Mouse (Mus musculus) intestine, postnatal 0 days (tissue): ENCODE data around the gene Negr1. TPM values are rescaled to one million over a fixed set of nuclear protein-coding genes. Genes with fewer than 3 reads are reported as not detected.
"Not testable (repeated sequence)": the region's sequence is repeated elsewhere in the genome, so short reads cannot be mapped to it uniquely, and the experiment has no call there.

Experiments
- ATAC-seq: fragments of 200-750 bp; cut with Nextera tagmentation; 2 replicates; pipeline ENCODE4 v1.8.0; 2017; ENCODE audit warnings: mild to moderate bottlenecking, moderate TSS enrichment, moderate library complexity
- H3K27ac ChIP-seq: fragments of 300-500 bp; sonication (generic); 2 replicates; pipeline ENCODE4 v1.5.1; 2014; ENCODE audit warnings: mild to moderate bottlenecking, low read depth, low read length, moderate library complexity
- H3K27me3 ChIP-seq: fragments of 300-500 bp; sonication (generic); replicated peaks from 2 replicates; pipeline ENCODE4 v1.6.1; 2014; ENCODE audit warnings: low read length, mixed read lengths; ENCODE audit not compliant: control insufficient read depth, insufficient read depth
- H3K36me3 ChIP-seq: fragments of 300-500 bp; sonication (generic); 2 replicates; pipeline ENCODE4 v1.6.1; 2014; ENCODE audit warnings: mild to moderate bottlenecking, moderate library complexity; ENCODE audit not compliant: control insufficient read depth, insufficient read depth
- H3K4me1 ChIP-seq: fragments of 300-500 bp; sonication (generic); replicated peaks from 2 replicates; pipeline ENCODE4 v1.6.1; 2014; ENCODE audit warnings: antibody characterized with exemption, low read length, mixed read lengths; ENCODE audit not compliant: control insufficient read depth, insufficient read depth
- H3K4me2 ChIP-seq: fragments of 300-500 bp; sonication (generic); replicated peaks from 2 replicates; pipeline ENCODE4 v1.6.1; 2014; ENCODE audit warnings: low read depth, mild to moderate bottlenecking, moderate library complexity
- H3K4me3 ChIP-seq: fragments of 300-500 bp; sonication (generic); 2 replicates; pipeline ENCODE4 v1.5.1; 2014; ENCODE audit warnings: low read depth, low read length
- H3K9ac ChIP-seq: fragments of 300-500 bp; sonication (generic); 2 replicates; pipeline ENCODE4 v1.6.1; 2014; ENCODE audit warnings: mild to moderate bottlenecking, low read depth, low read length
- H3K9me3 ChIP-seq: fragments of 300-500 bp; sonication (generic); 2 replicates; pipeline ENCODE4 v1.6.1; 2016; ENCODE audit warnings: mixed run types; ENCODE audit not compliant: control insufficient read depth
- CTCF ChIP-seq: sonication (generic); IDR thresholded peaks from 2 replicates; pipeline ENCODE4 v1.5.1; 2016; ENCODE audit warnings: low read depth, mild to moderate bottlenecking, control low read depth, antibody characterized with exemption, moderate library complexity
- WGBS: fragments of 180-500 bp; shearing (Covaris S2); extraction: QIAGEN DNeasy Blood & Tissue Kit; methylation state at CpG from one replicate; pipeline ENCODE4 v1.1.7; 2014; 5-methylcytosine and 5-hydroxymethylcytosine counted together
- polyA plus RNA-seq: library from polyadenylated mRNA; unstranded; fragments of >200 nt; fragmentation: Nextera tagmentation; extraction: Ambion mirVana; gene quantifications from 2 replicates; pipeline ENCODE4 v1.2.1, GENCODE M21; 2015

Gene Negr1
- polyA plus RNA-seq, 1 experiment from 2014 or later = 2.0 TPM

DNA sequence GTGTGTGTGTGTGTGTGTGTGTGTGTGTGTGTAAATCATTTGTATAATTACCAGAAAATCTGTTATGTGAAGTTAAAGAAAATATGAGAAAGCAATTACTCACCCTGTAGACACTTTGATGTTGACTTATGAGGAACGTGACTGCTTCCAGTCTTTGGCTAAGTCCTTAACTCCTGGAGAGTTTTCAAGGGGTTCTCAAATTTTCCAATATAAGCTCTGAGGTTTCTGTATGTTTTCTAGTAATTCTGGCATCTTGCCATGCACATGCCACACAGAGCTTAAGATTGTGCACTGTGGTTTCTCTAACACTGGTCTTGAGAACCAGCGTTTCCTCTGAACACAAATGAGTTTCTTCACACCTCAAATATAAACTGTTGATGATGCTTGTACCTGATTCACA is 460.0 kb downstream of the Negr1 start:
- WGBS = 49% methylated on average over 2 of the region's 2 CpGs
- Histone ChIP-seq H3K27me3 (no peaks in the 10 kb centered on the region), H3K9ac (no peak overlapping the region), H3K36me3 (no peaks in the 10 kb centered on the region), H3K9me3 (no peaks in the 10 kb centered on the region), H3K4me2 (no peak overlapping the region), H3K27ac (no peak overlapping the region), H3K4me1 (no peaks in the 10 kb centered on the region), H3K4me3 (no peak overlapping the region)
- no peak for ATAC-seq
- TF ChIP-seq CTCF = no peak

DNA sequence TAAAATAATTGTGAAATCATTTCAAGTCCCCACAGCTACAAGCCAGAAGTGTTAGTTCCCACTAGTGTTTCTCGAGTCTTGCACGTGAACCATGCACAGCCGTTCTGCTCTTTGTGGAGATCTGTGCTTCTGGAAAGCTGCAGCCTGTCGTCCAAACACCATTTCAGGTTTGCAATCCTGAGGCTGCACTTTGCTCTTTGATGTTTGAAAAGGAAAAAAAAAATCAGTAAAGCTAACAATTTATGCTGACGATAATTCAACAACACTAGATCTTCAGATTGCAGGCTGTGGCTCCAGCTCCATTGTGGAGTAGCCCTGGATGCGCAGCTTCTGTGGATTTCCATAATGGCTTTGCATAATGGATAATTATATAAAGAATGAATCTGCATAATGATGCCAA is 463.0 kb downstream of the Negr1 start:
- H3K27ac ChIP-seq = no peak overlapping the region
- WGBS = 34% methylated on average over 6 of the region's 6 CpGs
- H3K9me3 ChIP-seq = no peaks in the 10 kb centered on the region
- H3K4me1 ChIP-seq = no peaks in the 10 kb centered on the region
- TF ChIP-seq CTCF = no peak
- H3K27me3 ChIP-seq = no peaks in the 10 kb centered on the region
- no peak for ATAC-seq
- no peak overlapping the region for H3K4me2 ChIP-seq
- no peak overlapping the region for H3K4me3 ChIP-seq
- no peaks in the 10 kb centered on the region for H3K36me3 ChIP-seq
- H3K9ac ChIP-seq = no peak overlapping the region

DNA sequence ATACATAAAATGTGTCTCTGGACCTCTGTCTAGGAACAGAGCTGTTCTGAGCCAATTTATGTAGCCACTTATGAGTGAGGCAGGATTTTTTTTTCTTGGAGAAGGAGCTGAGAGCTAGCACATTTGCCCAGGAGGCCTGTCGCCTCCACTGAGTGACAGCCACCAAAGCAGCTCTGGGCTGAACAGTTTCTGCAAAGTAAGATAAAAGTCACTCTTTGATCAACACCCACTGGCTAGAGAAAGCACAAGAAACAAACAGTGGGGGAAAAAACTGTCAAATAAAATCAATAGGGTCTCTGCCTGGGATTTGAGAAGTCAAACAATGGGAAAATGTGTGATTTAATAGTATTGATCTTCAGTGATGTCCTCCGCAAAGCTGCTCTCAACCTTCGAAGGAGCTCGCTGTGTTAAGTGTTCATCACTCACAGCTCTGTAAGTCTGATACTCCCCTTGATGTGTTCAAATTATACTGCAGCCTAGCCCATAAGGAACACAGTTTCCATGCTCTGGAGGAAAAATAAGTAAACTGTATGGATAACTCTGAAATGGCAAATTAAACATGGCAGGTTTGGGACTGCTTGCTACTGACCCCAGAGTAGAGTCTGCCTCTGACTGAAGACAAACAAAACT is 470.0 kb downstream of the Negr1 start:
- Histone ChIP-seq H3K9me3 (no peaks in the 10 kb centered on the region), H3K4me1 (no peaks in the 10 kb centered on the region), H3K4me2 (no peak overlapping the region), H3K27ac (no peak overlapping the region), H3K9ac (no peak overlapping the region), H3K4me3 (no peak overlapping the region), H3K36me3 (no peaks in the 10 kb centered on the region), H3K27me3 (no peaks in the 10 kb centered on the region)
- no peak for TF ChIP-seq CTCF
- ATAC-seq = no peak
- WGBS = 41% methylated on average over 4 of the region's 4 CpGs

DNA sequence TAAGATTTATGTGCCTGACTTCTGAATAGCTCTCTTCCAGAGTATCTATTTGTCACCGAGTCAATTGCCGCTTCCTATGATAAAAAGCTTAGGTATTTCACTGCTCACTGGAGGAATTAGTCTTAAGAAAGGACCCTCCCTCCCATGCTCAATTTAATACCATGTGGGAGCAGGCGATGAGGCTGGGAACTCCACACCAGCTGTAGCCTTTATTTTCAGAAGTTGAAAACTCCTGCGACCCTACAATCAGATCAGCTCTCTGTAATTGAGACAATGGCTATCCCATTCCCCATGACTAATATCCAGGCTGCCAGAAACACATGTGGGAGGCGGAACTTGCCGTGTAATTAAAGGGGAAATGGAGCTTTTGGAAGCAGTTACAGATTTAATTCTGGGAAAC is 474.4 kb downstream of the Negr1 start:
- ATAC-seq = no peak
- H3K4me2 ChIP-seq = no peak overlapping the region
- no peak overlapping the region for H3K4me3 ChIP-seq
- H3K36me3 ChIP-seq = no peaks in the 10 kb centered on the region
- H3K27ac ChIP-seq = no peak overlapping the region
- 68% methylated on average over 6 of the region's 6 CpGs for WGBS
- H3K9ac ChIP-seq = no peak overlapping the region
- no peak for TF ChIP-seq CTCF
- no peaks in the 10 kb centered on the region for H3K4me1 ChIP-seq
- no peaks in the 10 kb centered on the region for H3K27me3 ChIP-seq
- no peaks in the 10 kb centered on the region for H3K9me3 ChIP-seq

DNA sequence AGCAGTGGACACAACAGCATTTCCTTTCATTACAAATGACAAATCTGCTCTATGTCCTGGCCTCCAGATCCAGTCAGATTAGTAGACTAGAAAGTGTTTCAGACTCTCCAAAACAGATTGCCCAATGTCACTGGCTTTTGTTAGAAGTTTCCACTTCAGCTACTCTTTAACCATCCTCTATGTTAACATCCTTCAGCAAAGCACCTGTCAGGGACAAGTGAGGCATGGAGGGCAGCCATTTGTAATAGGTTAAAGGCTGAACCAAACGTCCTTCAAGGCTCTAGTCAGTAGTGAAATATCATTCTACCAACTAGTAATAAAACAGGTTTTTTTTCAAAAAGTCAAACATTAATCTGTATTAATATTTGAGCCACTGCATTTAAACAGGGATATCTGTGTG is 475.0 kb downstream of the Negr1 start:
- Histone ChIP-seq H3K27ac (no peak overlapping the region), H3K36me3 (no peaks in the 10 kb centered on the region), H3K9me3 (no peaks in the 10 kb centered on the region), H3K27me3 (no peaks in the 10 kb centered on the region), H3K4me1 (no peaks in the 10 kb centered on the region), H3K4me3 (no peak overlapping the region), H3K4me2 (no peak overlapping the region), H3K9ac (no peak overlapping the region)
- 53% methylated on average over 1 of the region's 1 CpGs for WGBS
- TF ChIP-seq CTCF = no peak
- no peak for ATAC-seq

DNA sequence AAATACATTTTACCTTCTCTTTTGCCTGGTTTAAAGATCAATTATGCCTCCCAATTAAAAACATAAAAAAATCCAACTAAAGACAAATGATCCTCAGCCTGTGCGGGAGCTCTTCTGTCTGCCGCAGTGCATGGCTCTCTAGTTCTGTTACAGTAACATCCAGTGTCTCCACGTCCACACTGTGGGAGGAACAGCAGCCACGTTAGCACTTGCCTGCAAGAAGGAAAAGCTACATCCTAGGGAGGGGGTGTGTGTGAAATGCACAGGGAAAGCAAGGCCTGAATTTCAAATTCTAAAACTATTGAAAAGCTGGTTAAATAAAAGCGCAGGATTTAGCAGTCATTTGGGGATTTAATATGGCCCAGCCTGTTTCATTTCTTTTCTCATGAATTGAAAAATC is 479.0 kb downstream of the Negr1 start:
- Histone ChIP-seq H3K4me3 (no peak overlapping the region), H3K4me2 (no peak overlapping the region), H3K9ac (no peak overlapping the region), H3K36me3 (no peaks in the 10 kb centered on the region), H3K27ac (no peak overlapping the region), H3K27me3 (no peaks in the 10 kb centered on the region), H3K4me1 (no peaks in the 10 kb centered on the region), H3K9me3 (no peaks in the 10 kb centered on the region)
- no peak for ATAC-seq
- 73% methylated on average over 5 of the region's 5 CpGs for WGBS
- TF ChIP-seq CTCF = no peak

DNA sequence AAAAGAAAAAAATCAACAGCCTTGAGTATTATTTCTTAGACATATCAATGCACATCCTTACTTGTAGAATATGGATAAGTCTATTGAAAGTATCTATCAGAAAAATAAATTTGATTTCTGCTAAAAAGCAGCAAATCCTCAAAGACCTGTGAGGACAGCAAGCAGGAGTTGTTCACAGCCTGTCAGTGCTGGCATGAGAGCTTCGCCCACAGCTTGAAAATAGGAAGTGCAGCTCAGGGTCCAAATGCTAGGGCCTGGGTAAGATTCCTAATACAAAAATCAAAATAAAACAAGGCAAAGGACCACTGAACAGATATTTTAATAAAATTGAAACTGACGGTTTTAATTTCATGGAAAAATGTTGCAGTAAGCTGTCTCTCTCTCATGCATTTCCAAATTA is 483.0 kb downstream of the Negr1 start:
- Histone ChIP-seq H3K9ac (no peak overlapping the region), H3K27ac (no peak overlapping the region), H3K9me3 (no peaks in the 10 kb centered on the region), H3K27me3 (no peaks in the 10 kb centered on the region), H3K4me2 (no peak overlapping the region), H3K4me3 (no peak overlapping the region), H3K36me3 (no peaks in the 10 kb centered on the region), H3K4me1 (no peaks in the 10 kb centered on the region)
- WGBS = 87% methylated on average over 2 of the region's 2 CpGs
- no peak for ATAC-seq
- no peak for TF ChIP-seq CTCF

DNA sequence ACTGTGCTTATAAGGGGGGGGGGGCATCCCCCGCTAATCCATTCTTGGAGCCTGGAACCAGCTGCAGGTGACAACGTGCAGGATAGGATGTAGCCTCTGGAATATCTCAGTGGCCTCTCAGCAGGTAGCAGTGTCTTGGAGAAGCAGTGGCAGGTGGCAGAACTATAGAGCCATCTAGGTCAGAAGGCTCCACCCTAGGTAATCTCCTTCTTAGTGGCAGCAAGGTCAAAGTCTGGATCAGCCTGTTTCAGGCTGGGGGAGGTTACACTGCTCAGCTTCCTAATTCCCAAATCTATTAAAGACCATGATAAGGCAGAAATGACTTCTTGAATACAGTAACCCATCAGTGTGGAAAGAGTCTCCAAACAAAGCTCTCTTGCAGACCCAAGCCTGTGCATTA is 502.8 kb downstream of the Negr1 start:
- not testable (repeated sequence) for H3K9me3 ChIP-seq, H3K4me2 ChIP-seq, H3K9ac ChIP-seq, H3K4me1 ChIP-seq, H3K27ac ChIP-seq, H3K4me3 ChIP-seq, H3K27me3 ChIP-seq, H3K36me3 ChIP-seq
- ATAC-seq = peak; percentile 51
- 53% methylated on average over 2 of the region's 2 CpGs for WGBS
